Mouse (Mus musculus): Measurements from ENCODE around the gene Smarcd2. TPM values are rescaled to one million over a fixed set of nuclear protein-coding genes. Genes with fewer than 3 reads are reported as not detected.

Gene Smarcd2
- polyA plus RNA-seq, 1 experiment: 42.9 TPM

- Histone ChIP-seq H3K27me3 (ENCODE audit: control insufficient read depth, insufficient read depth, insufficient read length) (peaks cover 13% of the 10 kb centered on the region), H3ac (ENCODE audit: control insufficient read depth, insufficient read length) (no peak overlapping the region), H3K79me2 (ENCODE audit: control insufficient read depth, insufficient read depth) (no peaks in the 10 kb centered on the region), H3K4me2 (ENCODE audit: low read depth) (no peak overlapping the region), H3K4me3 (no peak overlapping the region), H3K36me3 (ENCODE audit: control insufficient read depth, insufficient read depth) (no peaks in the 10 kb centered on the region)
- no peak for TF ChIP-seq USF1 (IDR thresholded peaks at IDR 0.05; ENCODE audit: low read depth)
- no peak for TF ChIP-seq MAX (IDR thresholded peaks at IDR 0.05; ENCODE audit: low read depth)
- no peak for TF ChIP-seq TCF3 (IDR thresholded peaks at IDR 0.05; ENCODE audit: insufficient read length, low read depth)
- no peak for TF ChIP-seq MYOG (IDR thresholded peaks at IDR 0.05; ENCODE audit: control insufficient read depth in 1 of 3, insufficient read depth in 1 of 3, insufficient read length in 2 of 3, low read depth in 2 of 3)
- TF ChIP-seq REST (IDR thresholded peaks at IDR 0.05; ENCODE audit: insufficient read depth, insufficient read length): no peak
- no peak for TF ChIP-seq CEBPB (IDR thresholded peaks at IDR 0.05; ENCODE audit: insufficient read depth, poor library complexity, severe bottlenecking)
- TF ChIP-seq POLR2AphosphoS2 (IDR thresholded peaks at IDR 0.05; ENCODE audit: insufficient read length, low read depth): no peak
- TF ChIP-seq MYOD1 (IDR thresholded peaks at IDR 0.05; ENCODE audit: control insufficient read depth in 1 of 3, insufficient read length in 2 of 3, low read depth in 2 of 3): no peak
- TF ChIP-seq E2F4 (IDR thresholded peaks at IDR 0.05; ENCODE audit: insufficient read depth): no peak
Observed at GRCm38 (mm10) chr11:106306758-106307157, 34.0 kb upstream of the Smarcd2 start.

- no peak overlapping the region for H3ac ChIP-seq (ENCODE audit: control insufficient read depth, insufficient read length)
- H3K4me2 ChIP-seq (ENCODE audit: low read depth): no peak overlapping the region
- no peak for TF ChIP-seq POLR2AphosphoS2 (IDR thresholded peaks at IDR 0.05; ENCODE audit: insufficient read length, low read depth)
- no peak for TF ChIP-seq TCF3 (IDR thresholded peaks at IDR 0.05; ENCODE audit: insufficient read length, low read depth)
- no peaks in the 10 kb centered on the region for H3K79me2 ChIP-seq (ENCODE audit: control insufficient read depth, insufficient read depth)
- no peaks in the 10 kb centered on the region for H3K36me3 ChIP-seq (ENCODE audit: control insufficient read depth, insufficient read depth)
- H3K27me3 ChIP-seq (ENCODE audit: control insufficient read depth, insufficient read depth, insufficient read length): peaks cover 12% of the 10 kb centered on the region
- no peak overlapping the region for H3K4me3 ChIP-seq
Observed at GRCm38 (mm10) chr11:106306065-106306385, 33.3 kb upstream of the Smarcd2 start.

- Histone ChIP-seq H3ac (ENCODE audit: control insufficient read depth, insufficient read length) (no peak overlapping the region), H3K27me3 (ENCODE audit: control insufficient read depth, insufficient read depth, insufficient read length) (peaks cover 17% of the 10 kb centered on the region), H3K4me2 (ENCODE audit: low read depth) (no peak overlapping the region), H3K4me3 (no peak overlapping the region), H3K79me2 (ENCODE audit: control insufficient read depth, insufficient read depth) (no peaks in the 10 kb centered on the region), H3K36me3 (ENCODE audit: control insufficient read depth, insufficient read depth) (no peaks in the 10 kb centered on the region)
- TF ChIP-seq MYOG (IDR thresholded peaks at IDR 0.05; ENCODE audit: control insufficient read depth in 1 of 3, insufficient read depth in 1 of 3, insufficient read length in 2 of 3, low read depth in 2 of 3) (no peak), CEBPB (IDR thresholded peaks at IDR 0.05; ENCODE audit: insufficient read depth, poor library complexity, severe bottlenecking) (no peak), E2F4 (IDR thresholded peaks at IDR 0.05; ENCODE audit: insufficient read depth) (no peak), TCF3 (IDR thresholded peaks at IDR 0.05; ENCODE audit: insufficient read length, low read depth) (no peak), SRF (IDR thresholded peaks at IDR 0.05; ENCODE audit: control insufficient read depth, insufficient read length, low read depth) (no peak), POLR2AphosphoS2 (IDR thresholded peaks at IDR 0.05; ENCODE audit: insufficient read length, low read depth) (no peak), MAX (IDR thresholded peaks at IDR 0.05; ENCODE audit: low read depth) (no peak), USF1 (IDR thresholded peaks at IDR 0.05; ENCODE audit: low read depth) (no peak), TCF12 (IDR thresholded peaks at IDR 0.05; ENCODE audit: insufficient read depth, poor library complexity, severe bottlenecking) (no peak), MYOD1 (IDR thresholded peaks at IDR 0.05; ENCODE audit: control insufficient read depth in 1 of 3, insufficient read length in 2 of 3, low read depth in 2 of 3) (no peak)
Observed at GRCm38 (mm10) chr11:106305348-106306064, 32.7 kb upstream of the Smarcd2 start.

GRCm38 (mm10) chr11:106302634-106303033, 29.9 kb upstream of the Smarcd2 start:
- H3ac ChIP-seq (ENCODE audit: control insufficient read depth, insufficient read length): no peak overlapping the region
- H3K27me3 ChIP-seq (ENCODE audit: control insufficient read depth, insufficient read depth, insufficient read length): peaks cover 20% of the 10 kb centered on the region
- H3K4me3 ChIP-seq: no peak overlapping the region
- no peak overlapping the region for H3K4me2 ChIP-seq (ENCODE audit: low read depth)
- H3K79me2 ChIP-seq (ENCODE audit: control insufficient read depth, insufficient read depth): no peaks in the 10 kb centered on the region
- H3K36me3 ChIP-seq (ENCODE audit: control insufficient read depth, insufficient read depth): no peaks in the 10 kb centered on the region
- TF ChIP-seq TCF3 (IDR thresholded peaks at IDR 0.05; ENCODE audit: insufficient read length, low read depth) (no peak), CEBPB (IDR thresholded peaks at IDR 0.05; ENCODE audit: insufficient read depth, poor library complexity, severe bottlenecking) (no peak), REST (IDR thresholded peaks at IDR 0.05; ENCODE audit: insufficient read depth, insufficient read length) (no peak), E2F4 (IDR thresholded peaks at IDR 0.05; ENCODE audit: insufficient read depth) (no peak), MYOG (IDR thresholded peaks at IDR 0.05; ENCODE audit: control insufficient read depth in 1 of 3, insufficient read depth in 1 of 3, insufficient read length in 2 of 3, low read depth in 2 of 3) (no peak), POLR2AphosphoS2 (IDR thresholded peaks at IDR 0.05; ENCODE audit: insufficient read length, low read depth) (no peak), POLR2A (IDR thresholded peaks at IDR 0.05; ENCODE audit: insufficient read length, low read depth) (no peak)

GRCm38 (mm10) chr11:106301765-106302164, 29.0 kb upstream of the Smarcd2 start, which contains the start of gene Gh:
Gh (minus strand) TSS chr11:106301865.
- Histone ChIP-seq H3K36me3 (ENCODE audit: control insufficient read depth, insufficient read depth) (no peaks in the 10 kb centered on the region), H3ac (ENCODE audit: control insufficient read depth, insufficient read length) (no peak within 1 kb of the TSS), H3K4me3 (no peak within 1 kb of the TSS), H3K4me2 (ENCODE audit: low read depth) (no peak within 1 kb of the TSS), H3K27me3 (ENCODE audit: control insufficient read depth, insufficient read depth, insufficient read length) (peaks cover 20% of the 10 kb centered on the region), H3K79me2 (ENCODE audit: control insufficient read depth, insufficient read depth) (no peaks in the 10 kb centered on the region)
- TF ChIP-seq MAX (IDR thresholded peaks at IDR 0.05; ENCODE audit: low read depth): no peak
- no peak for TF ChIP-seq MYOG (IDR thresholded peaks at IDR 0.05; ENCODE audit: control insufficient read depth in 1 of 3, insufficient read depth in 1 of 3, insufficient read length in 2 of 3, low read depth in 2 of 3)
- TF ChIP-seq REST (IDR thresholded peaks at IDR 0.05; ENCODE audit: insufficient read depth, insufficient read length): no peak
- no peak for TF ChIP-seq SRF (IDR thresholded peaks at IDR 0.05; ENCODE audit: control insufficient read depth, insufficient read length, low read depth)
- no peak for TF ChIP-seq POLR2A (IDR thresholded peaks at IDR 0.05; ENCODE audit: insufficient read length, low read depth)
- TF ChIP-seq MYOD1 (IDR thresholded peaks at IDR 0.05; ENCODE audit: control insufficient read depth in 1 of 3, insufficient read length in 2 of 3, low read depth in 2 of 3): no peak
- no peak for TF ChIP-seq POLR2AphosphoS2 (IDR thresholded peaks at IDR 0.05; ENCODE audit: insufficient read length, low read depth)
- no peak for TF ChIP-seq CEBPB (IDR thresholded peaks at IDR 0.05; ENCODE audit: insufficient read depth, poor library complexity, severe bottlenecking)
- TF ChIP-seq USF1 (IDR thresholded peaks at IDR 0.05; ENCODE audit: low read depth): no peak
- no peak for TF ChIP-seq TCF3 (IDR thresholded peaks at IDR 0.05; ENCODE audit: insufficient read length, low read depth)
- TF ChIP-seq E2F4 (IDR thresholded peaks at IDR 0.05; ENCODE audit: insufficient read depth): no peak
- TF ChIP-seq TCF12 (IDR thresholded peaks at IDR 0.05; ENCODE audit: insufficient read depth, poor library complexity, severe bottlenecking): no peak
